Mouse (Mus musculus): ENCODE data around the gene Sema6b.

DNA sequence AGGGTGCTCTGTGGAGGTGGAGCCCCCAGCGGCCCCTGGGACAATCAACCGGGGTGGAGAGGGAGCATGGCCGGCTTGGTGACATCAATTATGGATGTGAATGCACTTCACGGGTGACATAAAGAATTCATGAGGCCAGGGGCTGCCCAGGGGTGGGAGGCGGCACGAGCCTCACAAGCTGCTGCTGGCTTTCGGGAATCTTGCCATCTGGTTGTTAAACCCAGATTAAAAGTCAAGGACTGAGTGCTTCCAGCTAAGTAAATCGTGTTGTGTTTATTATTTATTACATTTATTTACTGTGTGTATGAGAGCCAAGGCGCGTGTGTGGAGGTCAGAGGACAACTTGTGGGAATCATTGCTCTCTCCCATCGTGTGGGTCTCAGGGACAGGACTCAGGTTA, 25.5 kb upstream of the Sema6b start:
- TF ChIP-seq POLR2A (IDR thresholded peaks at IDR 0.05; ENCODE audit: insufficient read depth, low read depth, low read length) (no peak), CTCF (IDR thresholded peaks at IDR 0.05; ENCODE audit: insufficient read depth, low read depth, low read length) (no peak)

All from olfactory bulb, adult 2 months (tissue).